Mouse (Mus musculus) bone marrow, adult 2 months (tissue): ENCODE data around the gene Herc3. TPM values are rescaled to one million over a fixed set of nuclear protein-coding genes. Genes with fewer than 3 reads are reported as not detected.

Experiments
- H3K27ac ChIP-seq: fragments of 200-500 bp; 2 replicates; pipeline ENCODE4 v1.5.1; 2012; ENCODE audit warnings: low read depth, mild to moderate bottlenecking, control low read depth, inconsistent platforms, low read length; ENCODE audit not compliant: control insufficient read depth, poor library complexity, insufficient read depth
- H3K4me1 ChIP-seq: fragments of 200-500 bp; 2 replicates; pipeline ENCODE4 v1.6.1; 2011; ENCODE audit warnings: low read length; ENCODE audit not compliant: control insufficient read depth, insufficient read depth
- H3K4me3 ChIP-seq: fragments of 200-500 bp; replicated peaks from 2 replicates; pipeline ENCODE3; 2011; ENCODE audit warnings: mild to moderate bottlenecking, low read depth, low read length, control low read depth; ENCODE audit not compliant: control insufficient read depth
- CTCF ChIP-seq: fragments of 200-500 bp; IDR thresholded peaks from 2 replicates; pipeline ENCODE4 v1.5.1; 2011; ENCODE audit warnings: low read length, control low read depth; ENCODE audit not compliant: control insufficient read depth, insufficient read depth
- POLR2A ChIP-seq: fragments of 200-500 bp; IDR thresholded peaks from 2 replicates; pipeline ENCODE4 v1.6.1; 2011; ENCODE audit warnings: low read depth, mild to moderate bottlenecking, control low read depth, low read length, borderline replicate concordance; ENCODE audit not compliant: control insufficient read depth
- WGBS: fragments of 180-500 bp; shearing (Covaris S2); methylation state at CpG from one replicate; pipeline ENCODE4 v1.1.7; 2018; 5-methylcytosine and 5-hydroxymethylcytosine counted together
- polyA plus RNA-seq: library from polyadenylated mRNA; stranded (reverse); fragments of >200 nt; gene quantifications from 2 replicates; pipeline ENCODE4 v1.2.4, GENCODE M21; 2011; ENCODE audit warnings: low replicate concordance; ENCODE audit not compliant: missing spikeins, insufficient read depth, insufficient read length

Gene Herc3
- polyA plus RNA-seq, 1 experiment, result 12.3 TPM

- no peak overlapping the region for H3K4me3 ChIP-seq
- H3K27ac ChIP-seq, result no peak overlapping the region
- TF ChIP-seq POLR2A, result no peak
- no peak for TF ChIP-seq CTCF
- 52% methylated on average over 6 of the region's 6 CpGs for WGBS
- H3K4me1 ChIP-seq, result no peaks in the 10 kb centered on the region
Measured at GRCm38 (mm10) chr6:58933189-58933913, 102.1 kb downstream of the Herc3 start.

- no peak for TF ChIP-seq CTCF
- no peak for TF ChIP-seq POLR2A
- H3K4me3 ChIP-seq, result no peak overlapping the region
Measured at GRCm38 (mm10) chr6:58934144-58934543, 102.9 kb downstream of the Herc3 start.

GRCm38 (mm10) chr6:58937726-58938125 lies 106.5 kb downstream of the Herc3 start:
- TF ChIP-seq POLR2A (no peak), CTCF (no peak)
- Histone ChIP-seq H3K4me1 (no peaks in the 10 kb centered on the region), H3K4me3 (no peak overlapping the region), H3K27ac (no peak overlapping the region)

More at GRCm38 (mm10) chr6:58934144-58934543, 102.9 kb downstream of the Herc3 start:
- WGBS, result 75% methylated on average over 4 of the region's 4 CpGs
- H3K4me1 ChIP-seq, result no peaks in the 10 kb centered on the region
- H3K27ac ChIP-seq, result no peak overlapping the region

- Histone ChIP-seq H3K27ac (no peak overlapping the region), H3K4me1 (no peaks in the 10 kb centered on the region), H3K4me3 (no peak overlapping the region)
- 94% methylated on average over 2 of the region's 2 CpGs for WGBS
- no peak for TF ChIP-seq POLR2A
- TF ChIP-seq CTCF, result no peak
Measured at GRCm38 (mm10) chr6:58942276-58942675, 111.0 kb downstream of the Herc3 start.

- H3K27ac ChIP-seq, result no peak overlapping the region
- WGBS, result 29% methylated on average over 3 of the region's 3 CpGs
- no peak overlapping the region for H3K4me3 ChIP-seq
- TF ChIP-seq CTCF, result no peak
- TF ChIP-seq POLR2A, result no peak
- H3K4me1 ChIP-seq, result no peaks in the 10 kb centered on the region
Measured at GRCm38 (mm10) chr6:58943958-58944357, 112.7 kb downstream of the Herc3 start.

- TF ChIP-seq CTCF (no peak), POLR2A (no peak)
- Histone ChIP-seq H3K4me1 (no peaks in the 10 kb centered on the region), H3K27ac (no peak overlapping the region), H3K4me3 (no peak overlapping the region)
- WGBS, result 63% methylated on average over 2 of the region's 2 CpGs
Measured at GRCm38 (mm10) chr6:58946246-58946645, 115.0 kb downstream of the Herc3 start.

- TF ChIP-seq CTCF, result no peak
- no peak for TF ChIP-seq POLR2A
- Histone ChIP-seq H3K27ac (no peak overlapping the region), H3K4me3 (no peak overlapping the region), H3K4me1 (no peaks in the 10 kb centered on the region)
- 77% methylated on average over 4 of the region's 4 CpGs for WGBS
Measured at GRCm38 (mm10) chr6:58946840-58947239, 115.6 kb downstream of the Herc3 start.

- Histone ChIP-seq H3K27ac (no peak overlapping the region), H3K4me1 (no peaks in the 10 kb centered on the region), H3K4me3 (no peak overlapping the region)
- no peak for TF ChIP-seq CTCF
- no peak for TF ChIP-seq POLR2A
- 79% methylated on average over 1 of the region's 1 CpGs for WGBS
Measured at GRCm38 (mm10) chr6:58950410-58950809, 119.1 kb downstream of the Herc3 start.
